17 mouse cellular contexts compared by ENCODE assay signal in genomic region chr11:102008954-102009637, GRCm38 (mm10). TPM values are rescaled to one million over a fixed set of nuclear protein-coding genes. Genes with fewer than 3 reads are reported as not detected.
DNase-seq lines count a peak whose midpoint lies in the region; ATAC-seq lines count a peak whose summit lies in the region.
"Had no signal": no experiment of that assay in that cellular context is flagged by ENCODE, and none has a peak within 500 bp of the region (broad histone marks: within the 10 kb centered on the region; RNA-seq: fewer than 3 reads in every experiment).

No protein-coding gene starts in this region.

- H3K27ac ChIP-seq in heart, embryonic 16.5 days (ENCODE audit: low read length), result peak overlapping the region; percentile 31; the same call in 1 of the 2 replicates
- H3K27ac ChIP-seq in neural tube, embryonic 13.5 days (replicated peaks), result peak overlapping the region; percentile 86
- peak overlapping the region; percentile 5; the same call in 1 of the 2 replicates for H3K27ac ChIP-seq in limb, embryonic 15.5 days
- H3K27ac ChIP-seq: macrophage; stomach, embryonic 15.5 days had no signal

- H3K4me3 ChIP-seq in heart, embryonic 16.5 days (ENCODE audit: low read length), result no peak overlapping the region
- H3K4me3 ChIP-seq in neural tube, embryonic 13.5 days, result no peak overlapping the region
- no peak overlapping the region for H3K4me3 ChIP-seq in limb, embryonic 15.5 days
- H3K4me3 ChIP-seq: neural tube, embryonic 12.5 days; stomach, embryonic 15.5 days had no signal

- WGBS in heart, embryonic 16.5 days, result 58% methylated on average over 15 of the region's 15 CpGs
- 85% methylated on average over 15 of the region's 15 CpGs for WGBS in neural tube, embryonic 13.5 days
- WGBS in limb, embryonic 15.5 days, result 80% methylated on average over 15 of the region's 15 CpGs

- H3K9ac ChIP-seq in heart, embryonic 16.5 days (ENCODE audit: low read length), result peak overlapping the region; percentile 16; the same call in 1 of the 2 replicates
- H3K9ac ChIP-seq in neural tube, embryonic 13.5 days, result no peak overlapping the region
- no peak overlapping the region for H3K9ac ChIP-seq in limb, embryonic 15.5 days
- H3K9ac ChIP-seq: neural tube, embryonic 12.5 days; stomach, embryonic 15.5 days had no signal

- no peaks in the 10 kb centered on the region for H3K9me3 ChIP-seq in heart, embryonic 16.5 days (replicated peaks; ENCODE audit: control insufficient read depth, low read length)
- H3K9me3 ChIP-seq in neural tube, embryonic 13.5 days, result no peaks in the 10 kb centered on the region
- no peaks in the 10 kb centered on the region for H3K9me3 ChIP-seq in limb, embryonic 15.5 days
- H3K9me3 ChIP-seq: neural tube, embryonic 12.5 days; stomach, embryonic 15.5 days had no signal

- H3K4me2 ChIP-seq in heart, embryonic 16.5 days (ENCODE audit: low read depth, low read length), result no peak overlapping the region
- no peak overlapping the region for H3K4me2 ChIP-seq in neural tube, embryonic 13.5 days
- H3K4me2 ChIP-seq in limb, embryonic 15.5 days, result no peak overlapping the region
- H3K4me2 ChIP-seq: neural tube, embryonic 12.5 days; stomach, embryonic 15.5 days had no signal

- ATAC-seq in heart, embryonic 16.5 days (replicated peaks; ENCODE audit: extremely low read depth, insufficient read depth, low FRiP score), result peak; percentile 74
- ATAC-seq in neural tube, embryonic 13.5 days (ENCODE audit: low read depth), result no peak
- no peak for ATAC-seq in limb, embryonic 15.5 days (ENCODE audit: insufficient number of reproducible peaks, low FRiP score, low TSS enrichment, low read depth)
- ATAC-seq: Patski had no signal

- H3K4me1 ChIP-seq in heart, embryonic 16.5 days (ENCODE audit: control insufficient read depth, insufficient read depth, low read length), result no peaks in the 10 kb centered on the region; the same call in 1 of the 2 replicates
- peaks cover 18% of the 10 kb centered on the region for H3K4me1 ChIP-seq in neural tube, embryonic 13.5 days (replicated peaks)
- H3K4me1 ChIP-seq in limb, embryonic 15.5 days, result peaks cover 10% of the 10 kb centered on the region; the same call in 1 of the 2 replicates
- H3K4me1 ChIP-seq: stomach, embryonic 15.5 days had no signal

- 0 out of 2 replicates have a peak, but pooled peaks cover 2% of the 10 kb centered on the region for H3K27me3 ChIP-seq in heart, embryonic 16.5 days (ENCODE audit: control insufficient read depth, insufficient read depth, low read length)
- no peaks in the 10 kb centered on the region for H3K27me3 ChIP-seq in neural tube, embryonic 13.5 days
- no peaks in the 10 kb centered on the region for H3K27me3 ChIP-seq in limb, embryonic 15.5 days
- H3K27me3 ChIP-seq: neural tube, embryonic 12.5 days; Patski; stomach, embryonic 15.5 days had no signal

- H3K36me3 ChIP-seq in heart, embryonic 16.5 days (ENCODE audit: control insufficient read depth, insufficient read depth), result no peaks in the 10 kb centered on the region
- H3K36me3 ChIP-seq in neural tube, embryonic 13.5 days, result peaks cover 95% of the 10 kb centered on the region
- peaks cover 22% of the 10 kb centered on the region for H3K36me3 ChIP-seq in limb, embryonic 15.5 days

- no peak for DNase-seq in heart, postnatal 4 days
- no peak for DNase-seq in neural tube, embryonic 10.5 days (ENCODE audit: extremely low spot score, low spot score)
- DNase-seq in right cerebral cortex, postnatal 4 days, result no peak
- DNase-seq in yolk sac, embryonic 10.5 days (ENCODE audit: low spot score), result no peak
- DNase-seq in spleen, adult 18-20 months, result no peak
- DNase-seq: adrenal gland, adult 8-10 months; embryo, embryonic 11 days; heart, postnatal 10 days; kidney, adult 2 months had no signal

RNA-seq across cellular contexts. Expression of gene Mpp3, which starts 19.2 kb away (rescaled TPM):
- 4.2 and 4.9 TPM in 2 replicates for polyA plus RNA-seq in heart, embryonic 16.5 days (2015; fragmentation: Nextera tagmentation; extraction: Ambion mirVana)
- total RNA-seq in heart, postnatal 4 days (2021), result 1 to 10 TPM; 6.2 to 7.4 TPM
- polyA plus RNA-seq in neural tube, embryonic 13.5 days (2015; fragmentation: Nextera tagmentation; extraction: Ambion mirVana), result 44.4 and 49.6 TPM in 2 replicates
- polyA plus RNA-seq in limb, embryonic 15.5 days (2015; fragmentation: Nextera tagmentation; extraction: Ambion mirVana), result 5.8 and 6.0 TPM in 2 replicates
- polyA plus RNA-seq: macrophage had no signal

RNA-seq across cellular contexts. Expression of gene Dusp3, which starts 22.3 kb away (rescaled TPM):
- 57.3 and 58.8 TPM in 2 replicates for polyA plus RNA-seq in heart, embryonic 16.5 days (2015; fragmentation: Nextera tagmentation; extraction: Ambion mirVana)
- total RNA-seq in heart, postnatal 4 days (2021), result 100 to 1,000 TPM; 149 to 162 TPM
- 19.7 and 20.2 TPM in 2 replicates for polyA plus RNA-seq in neural tube, embryonic 13.5 days (2015; fragmentation: Nextera tagmentation; extraction: Ambion mirVana)
- 26.9 and 37.0 TPM in 2 replicates for polyA plus RNA-seq in limb, embryonic 15.5 days (2015; fragmentation: Nextera tagmentation; extraction: Ambion mirVana)

RNA-seq across cellular contexts. Expression of gene Cfap97d1, which starts 25.0 kb away (rescaled TPM):
- polyA plus RNA-seq in heart, embryonic 16.5 days (2015; fragmentation: Nextera tagmentation; extraction: Ambion mirVana), result not detected in 2 replicates
- not detected for total RNA-seq in heart, postnatal 4 days (2021)
- not detected in 2 replicates for polyA plus RNA-seq in neural tube, embryonic 13.5 days (2015; fragmentation: Nextera tagmentation; extraction: Ambion mirVana)
- not detected in 2 replicates for polyA plus RNA-seq in limb, embryonic 15.5 days (2015; fragmentation: Nextera tagmentation; extraction: Ambion mirVana)
- total RNA-seq: adrenal gland, adult 8-10 months; heart, postnatal 10 days had no signal
- polyA plus RNA-seq: kidney, adult 2 months; macrophage; neural tube, embryonic 12.5 days; Patski; stomach, embryonic 15.5 days; urinary bladder, adult 2 months had no signal

RNA-seq across cellular contexts. Expression of gene Cd300lg, which starts 32.2 kb away (rescaled TPM):
- polyA plus RNA-seq in heart, embryonic 16.5 days (2015; fragmentation: Nextera tagmentation; extraction: Ambion mirVana), result 11.6 TPM in 2 replicates
- 10 to 100 TPM; 32.3 to 36.2 TPM for total RNA-seq in heart, postnatal 4 days (2021)
- polyA plus RNA-seq in neural tube, embryonic 13.5 days (2015; fragmentation: Nextera tagmentation; extraction: Ambion mirVana), result 0.45 and 0.65 TPM in 2 replicates
- 2.2 and 2.4 TPM in 2 replicates for polyA plus RNA-seq in limb, embryonic 15.5 days (2015; fragmentation: Nextera tagmentation; extraction: Ambion mirVana)
- polyA plus RNA-seq: Patski had no signal

RNA-seq across cellular contexts. Expression of gene Sost, which starts 42.3 kb away (rescaled TPM):
- 2.3 and 2.4 TPM in 2 replicates for polyA plus RNA-seq in heart, embryonic 16.5 days (2015; fragmentation: Nextera tagmentation; extraction: Ambion mirVana)
- total RNA-seq in heart, postnatal 4 days (2021), result 1 to 10 TPM; 7.5 to 8.2 TPM
- 0.08 and 0.14 TPM in 2 replicates for polyA plus RNA-seq in neural tube, embryonic 13.5 days (2015; fragmentation: Nextera tagmentation; extraction: Ambion mirVana)
- 0.16 and 0.50 TPM in 2 replicates for polyA plus RNA-seq in limb, embryonic 15.5 days (2015; fragmentation: Nextera tagmentation; extraction: Ambion mirVana)
- total RNA-seq: adrenal gland, adult 8-10 months had no signal
- polyA plus RNA-seq: macrophage, Patski had no signal

Comparison
In these comparisons a context has a peak if more than half of its experiments do, and no peak if none do; other contexts are left out.
1. H3K27ac ChIP-seq: peak in every context shown above with its lines; median percentile 86 in neural tube, embryonic 13.5 days; 31 in heart, embryonic 16.5 days; 5 in limb, embryonic 15.5 days.